Mouse (Mus musculus): Measurements from ENCODE around the gene Olfr957. TPM values are rescaled to one million over a fixed set of nuclear protein-coding genes. Genes with fewer than 3 reads are reported as not detected.

Gene Olfr957
- polyA plus RNA-seq (2015; fragmentation: Nextera tagmentation; extraction: Ambion mirVana), result not detected in 2 replicates

DNA sequence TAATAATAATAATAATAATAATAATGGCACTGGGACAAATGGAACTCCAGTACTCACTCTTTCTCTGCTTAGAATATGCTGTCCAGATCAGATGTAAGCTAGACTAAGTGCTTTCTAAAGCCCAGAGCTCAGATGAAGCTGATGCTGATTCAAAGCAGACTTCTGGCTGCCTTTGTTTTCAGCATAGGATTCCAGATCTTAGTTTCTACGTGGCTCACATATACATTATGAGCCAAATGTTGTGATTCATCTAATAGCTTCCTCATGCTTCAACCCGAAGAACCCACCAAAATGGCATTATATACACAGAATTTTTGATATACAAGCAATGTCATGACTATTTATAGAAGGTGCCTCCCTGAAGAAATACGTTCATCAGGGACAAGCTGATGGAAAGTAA lies at the start of gene Olfr957:
Olfr957 (minus strand) TSS at position 279 of the 400 bp plus-strand sequence.
- H3K4me1 ChIP-seq (replicated peaks), result no peaks in the 10 kb centered on the region
- H3K4me3 ChIP-seq (replicated peaks), result no peak within 1 kb of the TSS
- no peaks in the 10 kb centered on the region for H3K9me3 ChIP-seq
- no peak for ATAC-seq
- no peak within 1 kb of the TSS for H3K27ac ChIP-seq
- H3K36me3 ChIP-seq, result no peaks in the 10 kb centered on the region
- WGBS, result 53% methylated on average over 3 of the region's 3 CpGs
- no peak within 1 kb of the TSS for H3K4me2 ChIP-seq (replicated peaks)
- H3K27me3 ChIP-seq (replicated peaks), result no peaks in the 10 kb centered on the region
- no peak within 1 kb of the TSS for H3K9ac ChIP-seq

DNA sequence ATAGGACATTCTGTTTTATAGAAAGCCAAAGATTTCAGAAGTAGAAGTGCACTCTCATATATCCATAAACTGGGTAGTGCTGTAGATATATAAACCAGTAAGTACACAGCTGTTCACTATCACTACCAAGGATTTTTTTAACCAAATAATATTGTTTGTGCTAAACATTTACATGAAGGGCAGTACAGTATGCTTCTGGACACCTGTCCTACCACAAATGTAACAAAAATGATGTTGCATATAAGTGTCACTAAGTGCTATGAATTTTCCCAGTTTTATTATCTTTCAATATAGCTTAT lies 42.7 kb upstream of the Olfr957 start:
- no peak for ATAC-seq
- H3K27me3 ChIP-seq (replicated peaks), result no peaks in the 10 kb centered on the region

DNA sequence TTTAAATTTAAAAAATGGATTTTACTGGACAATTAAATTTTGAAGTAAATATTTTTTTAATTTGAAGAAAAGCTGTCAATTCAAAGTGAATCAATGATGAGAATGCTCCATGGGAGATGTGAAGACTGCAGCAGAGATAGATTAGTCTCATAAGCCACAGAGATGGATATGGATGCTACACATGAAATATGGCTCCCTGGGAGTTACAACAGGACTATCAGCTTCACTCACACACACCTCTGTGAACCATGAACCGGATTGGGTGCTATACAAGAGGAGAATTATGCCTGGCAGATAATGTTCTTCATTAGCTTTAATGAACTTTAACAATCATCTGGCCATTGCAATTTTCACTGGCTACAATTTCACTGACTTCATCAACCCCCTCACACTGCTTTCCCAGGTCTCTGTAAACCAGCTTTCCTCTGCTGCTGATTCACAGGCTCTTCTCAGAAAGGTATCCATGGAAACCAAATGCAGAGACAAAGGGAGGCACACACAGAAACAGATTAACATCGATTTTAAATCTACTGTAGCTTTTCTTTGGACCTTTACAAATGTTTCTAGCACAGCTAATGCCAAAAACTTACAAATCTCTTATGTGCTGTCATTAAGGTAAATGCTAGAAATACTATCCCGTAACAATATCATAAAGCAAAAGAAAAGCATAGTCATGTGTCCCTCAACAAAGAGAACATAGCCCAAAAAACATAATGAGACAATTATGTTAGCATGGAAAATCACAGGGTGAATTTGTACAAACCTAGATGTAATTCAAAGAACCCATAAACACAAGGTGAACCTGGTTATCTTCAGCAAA lies 42.1 kb upstream of the Olfr957 start:
- no peaks in the 10 kb centered on the region for H3K9me3 ChIP-seq
- H3K4me1 ChIP-seq (replicated peaks), result no peaks in the 10 kb centered on the region
- H3K27me3 ChIP-seq (replicated peaks), result no peaks in the 10 kb centered on the region
- 58% methylated on average over 3 of the region's 3 CpGs for WGBS
- H3K9ac ChIP-seq, result no peak overlapping the region
- ATAC-seq, result no peak
- H3K4me3 ChIP-seq (replicated peaks), result no peak overlapping the region
- no peaks in the 10 kb centered on the region for H3K36me3 ChIP-seq
- no peak overlapping the region for H3K4me2 ChIP-seq (replicated peaks)
- H3K27ac ChIP-seq, result no peak overlapping the region

More for the DNA sequence above, 42.7 kb upstream of the Olfr957 start:
- Histone ChIP-seq H3K36me3 (no peaks in the 10 kb centered on the region), H3K9ac (no peak overlapping the region), H3K27ac (no peak overlapping the region), H3K4me2 (replicated peaks) (no peak overlapping the region), H3K9me3 (no peaks in the 10 kb centered on the region), H3K4me3 (replicated peaks) (no peak overlapping the region), H3K4me1 (replicated peaks) (no peaks in the 10 kb centered on the region)

DNA sequence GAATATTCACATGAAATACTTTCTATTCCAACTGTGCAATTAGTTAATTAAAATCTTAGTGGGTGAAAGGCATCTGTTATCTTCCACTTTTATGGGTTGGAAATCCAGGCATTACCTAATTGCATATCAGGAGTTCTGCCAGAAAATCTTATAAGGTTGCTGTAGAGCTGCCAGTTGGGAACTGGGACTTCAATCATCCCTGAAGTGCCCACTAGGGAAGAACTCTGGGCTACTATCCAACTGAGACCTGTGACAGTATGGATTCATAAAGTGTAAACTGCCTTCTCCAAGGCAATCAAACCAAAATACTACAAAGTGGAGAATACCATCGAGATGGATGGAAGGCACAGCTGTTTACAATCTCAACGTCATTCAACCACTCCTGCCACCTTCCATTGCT lies 38.3 kb upstream of the Olfr957 start, which contains the start of gene Olfr958:
Olfr958 (minus strand) TSS at position 109 of the 400 bp plus-strand sequence.
- no peak within 1 kb of the TSS for H3K27ac ChIP-seq
- H3K9ac ChIP-seq, result no peak within 1 kb of the TSS

DNA sequence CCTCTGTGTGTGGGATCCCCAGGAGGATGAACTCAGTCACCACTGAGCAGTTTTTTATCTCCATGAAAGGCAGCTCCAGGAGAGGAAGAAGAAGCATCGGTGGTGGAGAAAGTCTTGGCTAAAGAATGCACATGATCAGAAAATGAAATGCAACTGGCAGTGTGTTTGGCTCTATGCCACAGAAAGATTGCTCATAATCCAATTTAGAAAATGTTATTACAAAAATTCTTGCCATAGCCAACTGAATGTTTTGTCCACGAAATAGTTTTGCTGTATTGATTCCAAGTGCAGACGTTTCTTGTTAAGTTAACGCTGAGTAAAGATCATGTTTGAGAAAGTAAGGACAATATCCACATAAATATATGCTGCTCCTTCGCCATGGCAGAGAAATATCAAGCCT lies 35.2 kb upstream of the Olfr957 start:
- Histone ChIP-seq H3K36me3 (no peaks in the 10 kb centered on the region), H3K4me3 (replicated peaks) (no peak overlapping the region), H3K4me2 (replicated peaks) (no peak overlapping the region), H3K27ac (no peak overlapping the region), H3K9me3 (no peaks in the 10 kb centered on the region), H3K27me3 (replicated peaks) (no peaks in the 10 kb centered on the region), H3K9ac (no peak overlapping the region), H3K4me1 (replicated peaks) (no peaks in the 10 kb centered on the region)
- ATAC-seq, result no peak
- WGBS, result 66% methylated on average over 5 of the region's 5 CpGs

More for the DNA sequence above, 38.3 kb upstream of the Olfr957 start, which contains the start of gene Olfr958:
- 64% methylated on average over 2 of the region's 2 CpGs for WGBS
- H3K4me1 ChIP-seq (replicated peaks), result no peaks in the 10 kb centered on the region
- no peaks in the 10 kb centered on the region for H3K27me3 ChIP-seq (replicated peaks)
- no peak for ATAC-seq
- H3K4me3 ChIP-seq (replicated peaks), result no peak within 1 kb of the TSS
- H3K4me2 ChIP-seq (replicated peaks), result no peak within 1 kb of the TSS
- no peaks in the 10 kb centered on the region for H3K9me3 ChIP-seq
- H3K36me3 ChIP-seq, result no peaks in the 10 kb centered on the region

DNA sequence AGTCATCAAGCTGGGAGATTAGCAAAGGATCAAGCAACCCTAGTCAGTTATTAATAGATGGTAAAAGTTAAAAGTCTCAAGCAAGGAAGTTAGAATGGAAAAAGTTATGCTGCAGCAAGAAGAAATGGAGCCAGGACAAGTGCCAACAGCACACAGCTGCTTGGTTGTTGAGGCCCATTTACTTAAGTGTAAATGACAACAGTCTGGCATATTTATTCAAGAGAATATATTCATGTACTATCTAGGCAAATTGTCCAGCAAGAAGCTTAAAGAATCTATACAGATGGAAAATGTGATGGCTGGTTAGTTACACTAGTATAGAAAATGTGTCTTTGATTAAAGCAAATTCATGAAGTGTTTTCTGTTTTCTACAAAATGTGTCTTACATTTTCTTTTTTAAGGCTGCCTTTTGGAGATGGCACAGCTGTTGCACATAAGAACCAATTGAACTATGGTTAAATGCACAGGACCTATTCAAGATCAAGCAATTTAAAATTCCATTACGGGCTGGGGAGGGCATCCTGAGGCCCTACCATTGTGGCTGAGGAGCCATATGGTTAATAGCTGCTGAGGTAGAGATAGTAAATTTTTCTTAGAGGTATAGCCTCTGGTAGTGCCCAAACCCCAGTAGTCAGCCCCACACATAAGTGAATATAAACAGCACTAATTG lies 8.1 kb upstream of the Olfr957 start:
- no peak for ATAC-seq
- Histone ChIP-seq H3K27me3 (replicated peaks) (no peaks in the 10 kb centered on the region), H3K9me3 (no peaks in the 10 kb centered on the region), H3K9ac (no peak overlapping the region), H3K4me1 (replicated peaks) (no peaks in the 10 kb centered on the region), H3K36me3 (no peaks in the 10 kb centered on the region), H3K27ac (no peak overlapping the region), H3K4me3 (replicated peaks) (no peak overlapping the region), H3K4me2 (replicated peaks) (no peak overlapping the region)
- 65% methylated on average over 1 of the region's 1 CpGs for WGBS

DNA sequence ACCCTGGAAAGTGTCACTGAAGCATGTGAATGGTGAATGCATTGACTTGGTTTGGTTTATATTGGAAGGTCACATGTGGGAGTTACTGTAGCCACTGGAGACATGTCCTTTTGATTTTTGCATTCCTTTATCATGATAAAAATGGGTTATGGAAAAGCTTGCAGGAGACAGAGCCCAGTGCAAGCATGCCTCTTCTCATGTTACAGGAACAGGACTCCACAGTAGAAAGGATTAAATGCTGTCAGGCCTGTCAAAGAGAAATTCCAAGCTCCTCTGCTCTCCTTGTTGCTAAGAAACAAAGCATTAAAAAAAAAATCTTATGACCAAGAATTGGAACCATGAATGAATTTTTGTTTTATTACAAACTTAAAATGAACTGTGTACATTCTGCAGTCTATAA lies 3.0 kb upstream of the Olfr957 start:
- no peak overlapping the region for H3K4me2 ChIP-seq (replicated peaks)
- no peak overlapping the region for H3K4me3 ChIP-seq (replicated peaks)
- no peak for ATAC-seq
- no peak overlapping the region for H3K27ac ChIP-seq
- H3K27me3 ChIP-seq (replicated peaks), result no peaks in the 10 kb centered on the region
- H3K9ac ChIP-seq, result no peak overlapping the region
- H3K36me3 ChIP-seq, result no peaks in the 10 kb centered on the region
- H3K4me1 ChIP-seq (replicated peaks), result no peaks in the 10 kb centered on the region
- no peaks in the 10 kb centered on the region for H3K9me3 ChIP-seq

DNA sequence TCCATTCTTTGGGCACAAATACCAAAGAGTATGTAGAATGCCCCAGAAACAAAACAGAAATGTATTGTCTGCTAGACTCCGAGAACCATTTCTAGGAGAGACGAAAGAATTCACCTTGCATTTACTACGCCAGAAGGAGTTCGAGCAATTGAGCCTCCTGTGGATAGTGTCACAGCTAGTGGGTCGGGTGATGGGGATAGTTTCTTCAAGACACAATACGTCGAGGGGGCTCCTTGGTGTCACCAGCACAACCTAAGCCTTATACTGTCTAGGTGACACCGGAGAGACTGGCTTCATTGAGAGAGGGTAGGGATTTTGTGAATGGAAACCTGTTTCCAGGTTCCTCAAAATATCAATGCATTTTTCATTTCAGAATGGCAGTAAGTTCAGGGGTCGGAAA lies 6.2 kb downstream of the Olfr957 start:
- H3K4me3 ChIP-seq (replicated peaks), result no peak overlapping the region
- 80% methylated on average over 9 of the region's 9 CpGs for WGBS
- no peak overlapping the region for H3K27ac ChIP-seq
- H3K9me3 ChIP-seq, result no peaks in the 10 kb centered on the region
- no peak overlapping the region for H3K4me2 ChIP-seq (replicated peaks)
- H3K36me3 ChIP-seq, result no peaks in the 10 kb centered on the region
- no peak for ATAC-seq
- H3K27me3 ChIP-seq (replicated peaks), result no peaks in the 10 kb centered on the region
- no peaks in the 10 kb centered on the region for H3K4me1 ChIP-seq (replicated peaks)
- no peak overlapping the region for H3K9ac ChIP-seq

DNA sequence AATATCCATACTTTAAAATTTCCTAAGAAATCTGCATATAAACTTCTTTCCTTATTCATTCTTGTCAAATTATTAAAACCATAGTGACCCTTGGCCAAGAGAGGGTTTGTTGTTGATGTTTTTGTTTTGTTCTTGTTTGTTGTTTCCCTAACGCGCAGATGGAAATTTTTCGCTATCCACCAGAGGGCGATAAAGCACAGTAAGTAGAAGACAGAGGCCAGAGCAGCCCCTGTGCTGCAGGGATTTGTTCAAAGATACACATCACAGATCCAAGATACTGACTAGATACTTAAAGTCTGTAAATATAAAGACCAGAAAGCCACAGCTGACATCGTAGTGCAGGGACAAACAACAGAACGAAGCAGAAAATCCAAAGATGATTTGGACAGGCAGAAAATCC lies 6.6 kb downstream of the Olfr957 start:
- H3K4me2 ChIP-seq (replicated peaks), result no peak overlapping the region
- no peak for ATAC-seq
- no peaks in the 10 kb centered on the region for H3K9me3 ChIP-seq
- no peaks in the 10 kb centered on the region for H3K4me1 ChIP-seq (replicated peaks)
- no peaks in the 10 kb centered on the region for H3K27me3 ChIP-seq (replicated peaks)
- H3K27ac ChIP-seq, result no peak overlapping the region
- no peak overlapping the region for H3K4me3 ChIP-seq (replicated peaks)
- 6% methylated on average over 6 of the region's 6 CpGs for WGBS
- no peak overlapping the region for H3K9ac ChIP-seq
- no peaks in the 10 kb centered on the region for H3K36me3 ChIP-seq

DNA sequence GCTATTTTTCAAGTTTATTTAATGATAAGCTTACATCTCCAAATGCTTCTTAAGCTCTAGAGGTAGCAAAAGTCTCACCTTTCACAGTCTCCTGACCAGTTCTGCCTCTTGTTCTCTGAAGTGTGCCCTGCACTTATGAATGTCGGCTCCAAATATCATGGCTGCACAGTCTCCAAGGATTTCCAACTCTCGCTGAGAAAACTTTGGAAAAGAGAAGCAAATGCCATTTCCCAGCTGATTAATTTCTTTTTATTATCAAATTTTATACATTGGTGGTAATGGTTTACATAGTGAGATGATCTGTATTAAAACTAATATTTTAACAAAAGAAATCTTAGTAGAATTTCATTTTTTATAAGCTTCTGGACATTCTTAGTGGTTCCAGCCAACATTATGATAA lies 21.7 kb downstream of the Olfr957 start, which contains the start of gene Olfr44:
Olfr44 (minus strand) TSS at position 101 of the 400 bp plus-strand sequence.
- ATAC-seq, result no peak
- Histone ChIP-seq H3K27ac (no peak within 1 kb of the TSS), H3K4me3 (replicated peaks) (no peak within 1 kb of the TSS), H3K9me3 (no peaks in the 10 kb centered on the region), H3K27me3 (replicated peaks) (no peaks in the 10 kb centered on the region), H3K36me3 (no peaks in the 10 kb centered on the region), H3K4me1 (replicated peaks) (no peaks in the 10 kb centered on the region), H3K9ac (no peak within 1 kb of the TSS), H3K4me2 (replicated peaks) (no peak within 1 kb of the TSS)
- WGBS, result 88% methylated on average over 2 of the region's 2 CpGs

DNA sequence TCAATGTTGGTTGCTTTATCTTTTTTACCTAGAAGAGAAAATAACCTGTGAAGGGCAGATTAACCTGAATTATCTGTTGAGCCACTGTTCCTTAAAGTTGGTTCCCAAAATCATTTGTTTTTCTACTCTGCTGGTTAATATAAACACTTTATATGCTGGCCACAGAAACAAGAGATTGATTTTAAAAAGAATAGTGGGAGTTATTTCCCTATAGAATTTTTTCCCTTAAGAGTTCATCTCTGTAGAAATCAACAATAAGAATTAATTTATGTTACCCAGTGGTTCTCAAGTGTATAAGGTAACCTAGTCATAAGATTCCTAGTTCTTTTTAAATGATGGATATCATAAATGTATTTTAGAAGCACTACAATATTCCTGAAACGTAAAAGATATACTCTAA lies 43.8 kb downstream of the Olfr957 start, which contains the start of gene Olfr955:
Olfr955 (minus strand) TSS at position 101 of the 400 bp plus-strand sequence.
- no peak within 1 kb of the TSS for H3K9ac ChIP-seq
- H3K4me1 ChIP-seq (replicated peaks), result no peaks in the 10 kb centered on the region
- WGBS, result 49% methylated on average over 1 of the region's 1 CpGs
- no peaks in the 10 kb centered on the region for H3K36me3 ChIP-seq
- no peak for ATAC-seq
- H3K9me3 ChIP-seq, result no peaks in the 10 kb centered on the region
- no peak within 1 kb of the TSS for H3K4me3 ChIP-seq (replicated peaks)
- H3K27me3 ChIP-seq (replicated peaks), result no peaks in the 10 kb centered on the region
- no peak within 1 kb of the TSS for H3K4me2 ChIP-seq (replicated peaks)
- H3K27ac ChIP-seq, result no peak within 1 kb of the TSS
